Mouse (Mus musculus): ENCODE data around the gene Snx9.

DNA sequence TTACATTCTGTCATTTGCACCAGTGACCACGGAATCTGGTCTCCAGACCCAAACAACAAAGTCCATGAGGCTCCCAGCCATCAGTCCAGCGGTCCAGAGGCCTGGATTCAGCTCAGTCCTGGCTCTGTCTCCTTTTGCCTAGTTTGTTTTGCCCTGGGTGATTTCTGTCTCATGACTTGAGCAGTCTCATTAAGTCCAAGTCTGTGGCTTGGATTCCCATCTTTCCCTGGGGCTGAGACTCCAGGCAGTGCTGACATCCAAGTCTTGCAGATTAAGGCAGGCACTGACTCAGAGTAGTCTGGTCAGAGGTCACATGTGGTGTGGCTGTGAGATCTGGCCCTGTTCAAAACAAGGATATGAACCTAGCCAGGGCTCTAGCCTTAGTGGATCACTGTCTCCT, 35.2 kb upstream of the Snx9 start:
- no peak for TF ChIP-seq CTCF (IDR thresholded peaks at IDR 0.05; ENCODE audit: extremely low read depth, insufficient read length, insufficient replicate concordance, low read depth, low read length)
- no peak for TF ChIP-seq POLR2A (IDR thresholded peaks at IDR 0.05; ENCODE audit: low read depth, low read length)
